Mouse (Mus musculus): ENCODE measurements around the gene Txnrd3.

Txnrd3 gene

DNA sequence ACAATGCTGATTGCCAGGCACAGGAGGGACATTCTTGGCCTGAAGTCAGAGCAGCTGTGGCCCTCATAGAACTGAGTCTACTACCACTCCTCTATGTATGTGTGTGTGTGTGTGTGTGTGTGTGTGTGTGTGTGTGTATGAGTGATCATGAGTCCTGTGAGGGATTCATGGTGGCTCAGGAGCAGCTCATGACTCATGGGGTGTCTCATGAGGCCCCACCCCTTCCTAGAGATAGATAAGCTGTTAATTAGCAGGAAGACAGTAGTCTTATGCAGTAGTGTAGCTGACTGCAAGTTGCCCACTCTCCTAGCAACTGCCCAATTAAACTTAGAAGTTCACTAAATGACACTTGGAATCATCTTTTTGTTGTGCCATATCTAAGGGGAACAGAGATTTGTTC, 8.0 kb downstream of the Txnrd3 start:
- intact Hi-C loops (cut with DNase I), result no loop called here

DNA sequence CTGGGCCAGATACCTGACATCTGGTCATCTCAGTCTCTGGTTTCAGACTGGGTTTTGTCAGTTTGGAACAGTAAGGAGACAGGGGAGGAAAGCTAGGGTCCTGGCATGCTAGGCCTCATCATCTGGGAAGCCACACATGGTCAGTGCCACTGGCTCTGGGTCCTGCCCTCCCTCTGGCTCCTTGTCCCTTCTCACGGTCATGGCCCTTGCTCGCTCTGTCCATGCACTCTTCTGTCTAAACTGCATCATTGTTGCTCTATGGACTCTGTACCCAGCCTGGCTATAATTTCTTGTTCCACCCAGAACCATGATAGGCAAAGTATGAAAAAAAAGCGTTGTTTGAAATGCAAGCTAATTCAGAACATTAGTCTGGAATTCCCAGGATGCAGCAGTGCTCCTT, 11.2 kb downstream of the Txnrd3 start:
- intact Hi-C loops (cut with DNase I), result no loop called here

DNA sequence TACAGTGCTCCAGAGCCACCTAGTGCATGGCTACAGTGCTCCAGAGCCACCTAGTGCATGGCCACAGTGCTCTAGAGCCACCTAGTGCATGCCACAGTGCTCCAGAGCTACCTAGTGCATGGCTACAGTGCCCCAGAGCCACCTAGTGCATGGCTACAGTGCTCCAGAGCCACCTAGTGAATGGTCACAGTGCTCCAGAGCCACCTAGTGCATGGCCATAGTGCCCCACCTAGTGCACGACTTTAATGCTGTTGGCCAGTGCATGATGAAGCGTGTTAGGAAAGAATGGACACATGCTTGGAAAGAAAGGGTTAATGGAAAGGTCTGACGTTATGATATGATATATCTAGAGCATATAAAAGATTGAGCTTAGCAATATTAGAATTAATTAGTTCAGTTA, 14.6 kb downstream of the Txnrd3 start:
- intact Hi-C loops (cut with DNase I), result no loop called here

DNA sequence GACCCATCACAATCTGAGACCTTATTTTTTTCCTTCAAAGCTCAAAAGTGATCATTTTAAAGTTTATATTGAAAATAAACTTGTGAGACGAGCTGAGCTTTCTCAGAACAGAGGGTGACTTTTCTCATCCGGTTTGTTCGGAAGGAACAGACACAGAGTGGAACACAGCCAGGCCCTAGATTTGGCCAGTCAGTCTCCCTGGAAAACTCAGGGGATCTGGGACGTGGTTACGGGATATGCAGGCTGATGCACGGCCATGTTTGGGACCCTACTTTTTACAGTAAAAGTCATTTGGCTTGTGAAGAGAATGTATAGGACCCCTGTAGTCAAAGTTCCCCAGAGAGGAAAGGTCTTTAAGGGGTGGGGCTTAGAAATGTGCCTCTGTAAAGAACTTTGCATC, 15.1 kb downstream of the Txnrd3 start:
- intact Hi-C loops (cut with DNase I), result no loop called here

DNA sequence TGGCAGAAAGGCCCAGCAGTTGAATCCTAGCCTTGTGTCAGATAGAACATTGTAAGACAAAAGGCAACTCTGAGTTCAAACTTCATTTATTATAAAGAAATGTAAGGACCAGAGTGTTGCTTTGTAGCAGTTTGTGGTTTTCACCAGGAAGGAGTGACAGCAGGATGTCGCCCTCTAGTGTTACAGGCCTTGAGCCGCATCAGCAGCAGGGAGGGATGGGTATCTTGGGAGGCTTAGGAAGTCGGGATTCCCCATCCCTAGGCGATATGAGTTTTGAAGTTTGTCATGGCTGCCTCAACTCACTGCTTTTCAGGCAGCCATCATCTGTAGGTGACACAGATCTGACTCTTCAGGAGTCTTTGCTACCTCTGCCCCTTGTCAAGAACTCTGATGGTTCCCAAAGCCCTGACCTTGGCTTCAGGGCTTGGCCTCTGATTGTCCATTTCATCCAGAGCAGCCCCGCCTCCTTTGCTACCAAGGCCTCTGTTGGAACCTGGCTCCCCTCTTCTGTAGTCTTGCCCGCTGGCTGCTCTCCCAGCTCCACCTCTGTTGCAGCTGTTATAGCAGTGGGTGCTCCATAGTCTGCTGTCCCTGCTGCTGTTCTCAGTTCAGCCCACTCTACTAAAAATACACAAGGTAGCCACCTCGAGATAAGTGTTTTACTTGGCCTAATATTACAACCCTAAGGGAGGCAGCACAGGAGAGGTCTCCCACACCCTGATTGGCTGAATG, 16.1 kb downstream of the Txnrd3 start:
- intact Hi-C loops (cut with DNase I), result no loop called here

DNA sequence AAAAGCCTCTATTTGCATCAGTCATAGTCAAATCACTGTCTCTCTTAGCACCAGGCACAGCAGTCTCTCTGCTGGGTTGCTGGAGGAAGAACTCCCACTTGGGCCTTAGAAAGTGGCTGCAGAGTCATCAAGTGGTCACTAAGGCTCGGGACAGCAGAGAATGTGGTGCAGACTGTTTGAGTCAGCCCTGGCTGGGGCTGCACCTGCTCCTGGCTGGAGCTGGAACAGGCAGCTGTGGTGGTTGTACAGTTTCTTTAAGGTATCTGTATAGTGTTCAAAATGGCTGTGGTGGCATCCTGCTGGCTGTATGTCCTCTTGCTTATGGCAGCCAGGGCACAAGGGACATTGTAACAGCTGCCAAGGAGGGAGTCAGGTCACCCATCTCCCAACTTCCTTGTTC, 16.7 kb downstream of the Txnrd3 start:
- intact Hi-C loops (cut with DNase I), result no loop called here

DNA sequence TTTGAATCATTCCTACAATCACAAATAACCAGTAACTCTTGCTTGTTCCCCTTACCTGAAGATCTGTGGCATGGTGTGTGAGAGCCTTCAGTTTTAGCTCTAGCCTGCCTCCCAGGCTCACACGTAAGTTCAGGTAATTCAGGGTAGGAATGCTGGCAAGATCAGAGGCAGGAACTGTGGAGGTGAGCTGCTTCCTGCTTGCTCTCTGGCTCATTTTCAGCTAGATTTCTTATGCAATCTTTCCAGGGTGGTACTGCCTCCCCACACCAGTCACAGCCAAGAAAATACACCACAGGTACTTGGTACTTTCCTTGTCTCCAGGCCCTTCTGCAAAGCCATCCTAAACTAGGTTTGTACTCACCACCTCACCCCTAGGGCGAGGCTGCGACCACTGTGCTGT, 18.7 kb downstream of the Txnrd3 start:
- intact Hi-C loops (cut with DNase I), result no loop called here

DNA sequence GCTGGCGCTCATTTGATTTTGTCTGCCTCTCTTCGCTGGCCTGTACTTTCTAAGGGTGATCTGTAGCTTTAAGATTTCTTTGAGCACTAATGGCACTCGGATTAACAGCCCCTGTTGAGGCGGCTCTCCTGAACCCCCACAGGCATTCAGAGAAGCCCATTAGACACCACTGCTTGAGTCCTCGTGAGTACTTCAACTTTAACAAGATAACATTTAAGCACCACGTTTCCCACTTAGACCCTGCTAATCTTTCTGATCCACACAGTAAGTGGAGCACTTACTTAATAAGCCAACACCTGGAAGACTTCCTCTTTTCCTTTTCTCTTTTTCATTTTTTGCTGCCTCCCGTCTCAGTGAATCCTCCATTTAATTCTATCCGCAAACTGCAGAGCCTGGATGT, 21.4 kb downstream of the Txnrd3 start:
- intact Hi-C loops (cut with DNase I), result no loop called here

DNA sequence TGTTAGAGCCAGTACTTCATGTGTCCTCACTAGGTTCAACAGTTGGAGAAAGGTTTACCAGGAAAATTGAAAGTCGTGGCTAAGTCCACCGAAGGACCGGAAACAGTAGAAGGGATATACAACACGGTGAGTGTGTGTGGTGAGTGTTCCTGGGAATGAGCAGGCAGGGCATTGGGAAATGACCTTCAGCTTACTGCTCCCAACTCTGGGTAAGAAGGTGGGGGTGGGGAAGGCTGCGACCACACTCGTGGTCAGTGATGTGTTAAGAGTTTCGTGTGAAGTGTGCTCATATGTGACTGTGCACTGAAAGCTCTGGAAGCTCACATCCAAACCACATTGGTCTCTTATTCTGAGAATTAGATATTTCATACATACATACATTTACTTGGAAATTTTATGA, 21.9 kb downstream of the Txnrd3 start:
- intact Hi-C loops (cut with DNase I), result no loop called here

DNA sequence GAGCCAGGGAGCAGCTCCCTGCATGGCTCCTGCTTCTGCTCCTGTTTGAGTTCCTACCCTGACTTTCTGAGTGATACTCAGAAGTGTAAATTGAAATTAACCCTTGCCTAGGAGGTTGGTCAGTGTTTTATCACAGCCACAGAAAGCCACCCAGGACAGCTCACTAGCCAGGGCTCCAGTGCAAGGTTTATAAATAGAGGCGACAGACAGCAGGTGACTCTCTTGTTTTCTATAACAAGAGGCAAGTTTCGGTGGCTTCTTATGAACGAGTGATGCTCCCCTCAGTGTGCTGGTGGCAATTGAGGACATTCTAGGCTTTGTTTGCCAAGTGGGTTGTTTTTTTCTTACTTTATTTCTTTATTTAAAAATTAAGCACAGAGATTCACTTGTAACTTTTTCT, 23.2 kb downstream of the Txnrd3 start:
- intact Hi-C loops (cut with DNase I), result no loop called here

DNA sequence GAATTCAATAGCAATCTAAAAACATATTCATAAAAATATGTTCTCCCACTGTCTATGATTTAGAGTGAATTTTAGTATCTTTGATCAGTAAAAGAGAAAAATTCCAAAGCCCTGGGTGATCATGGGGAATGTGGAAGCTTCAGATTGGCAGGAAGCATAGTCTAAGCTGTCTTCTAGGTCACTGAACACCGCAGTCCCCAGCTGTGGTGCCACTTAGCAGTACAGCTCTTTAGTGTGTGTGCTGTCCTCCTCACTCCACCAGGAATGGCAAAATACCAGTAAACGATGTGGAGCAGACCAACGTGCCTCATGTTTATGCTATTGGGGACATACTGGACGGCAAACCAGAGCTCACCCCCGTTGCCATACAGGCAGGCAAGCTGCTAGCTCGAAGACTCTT, 25.8 kb downstream of the Txnrd3 start:
- intact Hi-C loops (cut with DNase I), result no loop called here

DNA sequence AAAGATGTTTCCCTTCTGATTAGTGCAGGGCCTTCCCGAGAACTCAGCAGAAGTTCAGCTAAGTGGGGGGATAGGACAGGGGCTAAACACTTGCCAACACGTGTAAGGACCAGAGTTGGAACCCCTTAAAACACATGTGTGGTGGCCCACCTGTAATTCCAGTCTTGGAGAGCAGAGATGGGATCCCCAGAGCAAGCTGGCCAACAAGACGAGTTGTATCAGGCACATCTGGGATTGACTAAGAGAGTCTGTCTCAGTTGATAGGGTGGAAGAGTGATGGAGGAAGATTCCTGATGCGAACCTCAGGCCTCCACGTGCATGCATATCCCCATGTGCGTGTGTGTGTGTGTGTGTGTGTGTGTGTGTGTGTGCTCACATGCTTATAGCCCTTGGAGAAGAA, 27.6 kb downstream of the Txnrd3 start:
- intact Hi-C loops (cut with DNase I), result loop anchor here (10.0 kb wide), 1 partner anchor 753 kb away; the partner anchor contains the start of gene Cfap100

DNA sequence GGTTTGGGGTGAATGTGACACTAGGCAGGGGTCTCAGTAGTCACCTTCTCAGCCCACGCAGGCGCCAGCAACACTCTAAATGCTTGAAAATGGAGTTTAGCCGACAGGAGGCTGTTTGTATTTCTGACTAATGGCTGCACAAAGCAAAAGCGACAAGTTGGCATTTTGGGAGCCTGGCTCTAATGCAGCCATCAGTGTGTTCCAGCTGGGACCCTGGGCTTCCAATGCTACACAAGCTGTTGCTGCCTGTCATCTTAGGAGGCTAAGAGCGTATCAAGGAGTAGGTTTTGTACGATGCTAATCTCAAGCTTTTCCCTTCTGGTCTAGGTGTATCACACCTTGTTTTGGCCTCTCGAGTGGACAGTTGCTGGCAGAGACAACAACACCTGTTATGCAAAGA, 28.9 kb downstream of the Txnrd3 start:
- intact Hi-C loops (cut with DNase I), result loop anchor here (10.0 kb wide), 1 partner anchor 752 kb away; the partner anchor contains the start of gene Cfap100

DNA sequence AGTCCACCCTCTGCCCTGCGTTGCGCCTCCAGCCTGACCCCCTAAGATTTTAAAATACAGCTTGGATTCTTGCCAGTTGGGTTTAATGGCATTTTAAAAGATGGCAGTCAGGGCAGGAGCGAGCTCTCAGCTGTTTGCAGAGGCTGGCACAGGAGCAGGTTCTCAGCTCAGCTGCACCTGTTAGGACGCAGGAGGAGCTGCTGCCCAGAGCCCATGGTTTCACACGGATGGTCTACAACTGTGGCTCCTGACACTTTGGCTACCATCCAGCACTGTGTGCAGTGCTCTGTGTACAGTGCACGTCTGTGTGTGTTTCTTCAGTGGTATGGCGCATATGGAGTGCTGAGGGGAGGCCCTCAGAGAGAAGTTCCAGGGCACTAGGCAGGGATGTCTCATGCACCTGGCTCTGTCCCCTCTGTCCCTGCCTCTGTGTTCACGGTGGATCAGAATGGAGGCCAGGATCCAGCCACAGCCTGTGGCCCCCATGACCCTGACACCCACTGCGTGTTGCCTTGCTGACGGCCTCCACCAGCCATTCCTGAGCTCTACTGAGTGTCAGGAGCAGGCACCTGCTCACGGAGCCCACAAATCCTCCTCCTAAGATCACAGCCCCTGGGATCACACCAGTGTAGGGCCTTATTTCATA, 29.5 kb downstream of the Txnrd3 start:
- intact Hi-C loops (cut with DNase I), result loop anchor here (10.0 kb wide), 1 partner anchor 752 kb away; the partner anchor contains the start of gene Cfap100

DNA sequence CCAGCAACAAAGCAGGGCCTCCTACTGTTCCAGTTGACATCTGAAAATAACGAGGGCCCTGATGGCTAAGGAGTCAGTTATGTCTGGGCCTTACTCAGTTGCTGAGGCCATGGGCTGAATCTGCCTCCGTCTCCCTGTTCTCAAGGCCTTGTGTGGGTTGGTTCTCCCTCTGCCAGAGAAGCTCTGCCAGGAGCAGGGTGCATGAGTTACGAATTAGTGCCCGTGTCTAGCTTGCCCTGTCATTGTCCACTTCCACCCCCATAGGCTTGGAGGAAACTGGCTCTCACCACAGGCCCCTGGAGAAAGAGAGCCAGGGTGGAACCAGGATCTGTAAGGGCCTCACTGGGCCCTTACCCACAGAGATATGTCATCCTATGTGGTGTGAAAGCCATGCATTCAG, 34.7 kb downstream of the Txnrd3 start:
- intact Hi-C loops (cut with DNase I), result loop anchor here (10.0 kb wide), 1 partner anchor 746 kb away; the partner anchor contains the start of gene Cfap100

DNA sequence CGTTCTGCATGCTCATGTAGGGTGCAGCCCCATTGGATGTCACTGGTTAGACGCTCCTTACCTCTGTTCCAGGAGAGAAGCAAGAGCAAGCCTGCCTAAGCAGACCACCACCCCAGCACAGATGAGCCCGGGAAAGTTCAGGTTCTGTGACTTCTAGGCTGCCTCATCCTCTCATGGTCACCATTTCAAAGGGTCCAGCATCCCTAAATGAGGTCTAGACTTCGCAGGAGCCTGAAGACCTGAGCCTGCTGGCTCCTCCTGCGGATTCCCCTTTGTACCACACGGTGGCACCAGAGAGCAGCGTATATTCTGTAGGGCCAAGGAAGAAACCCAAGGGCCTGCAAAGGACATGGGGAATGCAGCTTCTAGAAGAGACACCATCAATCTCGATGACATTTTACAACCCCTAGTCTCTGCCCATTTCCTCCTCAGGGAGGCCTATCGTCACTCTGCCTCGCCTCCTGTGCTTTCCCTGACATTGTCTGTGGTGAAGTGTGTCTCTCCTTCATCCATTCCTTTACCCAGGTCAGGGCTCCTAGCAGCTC, 35.6 kb downstream of the Txnrd3 start:
- intact Hi-C loops (cut with DNase I), result loop anchor here (10.0 kb wide), 1 partner anchor 745 kb away; the partner anchor contains the start of gene Cfap100

DNA sequence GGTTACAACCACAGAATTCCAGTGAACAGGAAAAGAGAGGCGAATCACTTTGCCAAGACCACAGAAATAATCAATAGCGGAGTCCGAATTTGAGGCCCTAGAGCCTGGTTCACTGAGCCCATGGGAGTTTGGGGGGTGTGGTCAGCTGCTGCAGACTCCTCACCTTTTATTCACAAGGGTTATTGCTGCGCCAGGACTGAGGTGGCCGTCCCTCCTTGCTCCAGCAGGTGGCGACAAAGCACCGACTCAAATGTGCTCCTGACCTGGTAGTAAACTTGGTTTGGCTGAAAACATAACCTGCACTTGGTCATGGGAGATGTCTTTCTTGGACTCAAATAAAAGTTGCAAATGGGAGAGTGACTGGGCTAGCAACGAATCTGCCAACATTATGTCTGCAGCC, 36.4 kb downstream of the Txnrd3 start:
- intact Hi-C loops (cut with DNase I), result loop anchor here (10.0 kb wide), 3 partner anchors 305 to 645 kb away; partner anchors contain the start of gene Chst13

DNA sequence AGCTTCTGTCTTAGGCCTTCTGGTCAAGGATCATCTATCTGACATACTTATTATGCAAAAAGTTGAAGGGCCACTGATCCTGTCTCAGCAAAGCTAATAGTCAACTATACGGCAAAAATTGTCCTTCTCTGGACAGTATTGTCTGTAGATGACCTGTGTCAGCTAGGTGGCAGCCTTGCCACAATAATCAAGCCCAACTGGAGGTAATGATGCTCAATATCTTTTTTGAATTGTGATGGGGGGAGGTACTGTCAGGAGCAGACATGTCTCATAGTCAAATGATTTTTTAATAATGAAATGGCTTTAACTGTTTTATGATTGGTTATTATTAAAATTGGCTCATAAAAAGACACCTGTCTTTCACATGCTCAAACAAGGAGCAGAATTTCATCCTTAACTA, 40.4 kb downstream of the Txnrd3 start:
- intact Hi-C loops (cut with DNase I), result loop anchor here (10.0 kb wide), 3 partner anchors 301 to 641 kb away; partner anchors contain the start of gene Chst13

DNA sequence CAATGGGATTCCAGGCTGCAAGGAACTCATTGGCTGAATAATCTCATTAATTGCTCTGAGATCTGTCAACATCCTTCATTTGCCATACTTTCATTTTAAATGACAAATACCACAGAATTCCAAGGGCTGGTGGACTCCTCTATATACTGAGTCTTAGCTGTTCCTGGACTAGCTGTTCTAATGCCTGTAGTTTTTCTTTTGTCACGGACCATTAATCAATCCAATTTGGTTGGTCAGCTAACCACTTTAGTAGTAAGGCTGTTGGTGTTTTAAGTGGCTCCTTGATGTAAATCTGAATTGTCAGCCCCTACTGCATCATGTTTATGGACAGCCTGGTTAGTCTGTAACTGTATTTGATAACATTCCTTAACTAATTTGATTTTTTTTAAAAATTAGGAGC, 43.3 kb downstream of the Txnrd3 start:
- intact Hi-C loops (cut with DNase I), result loop anchor here (10.0 kb wide), 3 partner anchors 298 to 638 kb away; partner anchors contain the start of gene Chst13

DNA sequence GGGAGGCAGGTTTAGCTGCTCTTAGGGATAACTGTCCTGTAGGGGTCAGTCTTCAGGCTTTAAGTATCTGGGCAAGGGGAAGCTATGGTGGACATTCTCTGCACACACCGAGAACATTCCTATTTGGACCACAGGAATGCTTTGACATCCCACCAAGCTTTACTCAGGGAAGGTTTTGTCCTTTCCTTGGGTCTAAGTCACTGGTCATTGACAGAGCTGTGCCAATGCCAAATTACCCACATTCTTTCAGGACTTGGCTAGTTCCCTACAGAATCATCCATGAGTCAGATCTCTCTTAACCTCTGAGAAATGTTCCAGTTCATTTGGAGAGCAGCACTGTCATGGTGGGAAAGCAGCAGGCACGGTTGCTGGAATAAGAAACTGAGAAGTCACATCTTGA, 62.8 kb downstream of the Txnrd3 start:
- intact Hi-C loops (cut with DNase I), result no loop called here

DNA sequence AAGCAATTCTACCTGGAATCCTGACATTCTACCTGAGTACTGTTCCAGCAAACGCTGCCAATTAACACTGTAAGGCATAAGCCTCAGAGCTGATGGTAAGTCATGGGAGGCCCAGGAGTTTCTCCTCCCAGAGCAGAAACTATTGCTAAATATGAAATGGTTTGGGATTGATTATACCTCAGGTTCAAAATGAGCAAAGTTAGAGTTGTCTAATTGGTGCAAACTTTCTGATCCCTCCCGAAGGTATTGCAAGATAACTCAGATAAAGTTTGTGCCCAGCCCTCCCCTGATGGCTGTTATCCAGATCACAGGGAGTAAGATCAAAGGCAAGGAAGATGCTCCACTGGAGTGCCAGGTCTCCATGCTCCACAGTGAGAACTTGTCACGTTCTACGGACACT, 63.5 kb downstream of the Txnrd3 start, which contains the start of gene Vmn1r40:
Gene Vmn1r40, plus strand, starts transcription at position 301 of the 400 bp plus-strand sequence.
- intact Hi-C loops (cut with DNase I), result no loop called here

DNA sequence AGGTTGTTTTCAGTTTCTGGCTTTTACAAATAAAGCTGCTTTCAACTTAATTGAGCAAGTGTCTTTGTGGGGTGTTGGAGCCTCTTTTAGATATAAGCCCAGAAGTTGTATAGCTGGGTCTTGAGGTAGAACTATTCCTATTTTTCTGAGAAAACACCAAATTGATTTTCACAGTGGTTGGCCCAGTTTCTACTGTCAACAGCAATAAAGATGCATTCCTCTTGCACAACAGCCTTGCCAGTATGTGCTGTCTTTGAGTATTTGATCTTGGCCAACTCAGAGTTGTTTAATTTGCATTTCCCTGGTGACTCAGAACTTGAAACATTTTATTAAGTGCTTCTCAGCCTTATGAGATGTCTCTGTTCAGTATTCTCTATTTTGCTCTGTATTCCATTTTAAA, 74.3 kb downstream of the Txnrd3 start:
- intact Hi-C loops (cut with DNase I), result no loop called here
